Mouse (Mus musculus) spleen, postnatal 4 days (tissue): Measurements from ENCODE around the gene Rpa1.

Source experiments
- DNase-seq, 2 experiments: peaks; one replicate each; pipeline ENCODE4 v3.0.0; 2022; ENCODE audit warnings: low spot score in 2 of 2

Rpa1 gene

GRCm38 (mm10) chr11:75348199-75348889, at the start of gene Rpa1, which contains the start of gene Smyd4:
TSS of gene Rpa1 (minus strand) at chr11:75348324.
TSS of gene Smyd4 (plus strand) at chr11:75348433.
- peak; percentile 95 to 96 for DNase-seq

- no peak for DNase-seq
These were observed 49.3 kb upstream of the Rpa1 start for GRCm38 (mm10) chr11:75397452-75397851.

GRCm38 (mm10) chr11:75395611-75396010, 47.5 kb upstream of the Rpa1 start:
- no peak for DNase-seq

- DNase-seq, result peak; percentile 48 to 56
These were observed 35.4 kb upstream of the Rpa1 start for GRCm38 (mm10) chr11:75383529-75383928.

- DNase-seq, result peak in 1 of 2 experiments; percentile 13
These were observed 30.7 kb upstream of the Rpa1 start for GRCm38 (mm10) chr11:75378786-75379185.

GRCm38 (mm10) chr11:75377125-75377524, 29.0 kb upstream of the Rpa1 start:
- no peak for DNase-seq

- no peak for DNase-seq
These were observed 7.4 kb upstream of the Rpa1 start for GRCm38 (mm10) chr11:75355475-75355874.

GRCm38 (mm10) chr11:75351225-75351624, 3.1 kb upstream of the Rpa1 start:
- no peak for DNase-seq

GRCm38 (mm10) chr11:75348890-75349261, 752 bp upstream of the Rpa1 start:
- DNase-seq, result no peak

- DNase-seq, result no peak
These were observed 528 bp downstream of the Rpa1 start for GRCm38 (mm10) chr11:75347596-75347995.

GRCm38 (mm10) chr11:75347188-75347585, 937 bp downstream of the Rpa1 start:
- DNase-seq, result peak in 1 of 2 experiments; percentile 55

- peak in 1 of 2 experiments; percentile 19 for DNase-seq
These were observed 1.5 kb downstream of the Rpa1 start for GRCm38 (mm10) chr11:75346556-75347187.

- no peak for DNase-seq
These were observed 3.4 kb downstream of the Rpa1 start for GRCm38 (mm10) chr11:75344716-75345115.

GRCm38 (mm10) chr11:75344163-75344562, 4.0 kb downstream of the Rpa1 start:
- no peak for DNase-seq

- no peak for DNase-seq
These were observed 5.0 kb downstream of the Rpa1 start for GRCm38 (mm10) chr11:75343096-75343495.

GRCm38 (mm10) chr11:75340698-75341345, 7.3 kb downstream of the Rpa1 start:
- DNase-seq, result no peak

GRCm38 (mm10) chr11:75340076-75340475, 8.0 kb downstream of the Rpa1 start:
- DNase-seq, result no peak

GRCm38 (mm10) chr11:75337246-75337645, 10.9 kb downstream of the Rpa1 start:
- no peak for DNase-seq

- DNase-seq, result no peak
These were observed 11.4 kb downstream of the Rpa1 start for GRCm38 (mm10) chr11:75336676-75337075.

- DNase-seq, result no peak
These were observed 22.2 kb downstream of the Rpa1 start for GRCm38 (mm10) chr11:75325969-75326311.

- DNase-seq, result no peak
These were observed 22.8 kb downstream of the Rpa1 start for GRCm38 (mm10) chr11:75325116-75325968.

GRCm38 (mm10) chr11:75324433-75324832, 23.7 kb downstream of the Rpa1 start:
- no peak for DNase-seq
